Mouse (Mus musculus) limb, embryonic 15.5 days (tissue): ENCODE measurements around the gene Gm20388. TPM values are rescaled to one million over a fixed set of nuclear protein-coding genes. Genes with fewer than 3 reads are reported as not detected.

Source experiments
- ATAC-seq: fragments of 200-750 bp; cut with Nextera tagmentation; 2 replicates; pipeline ENCODE4 v1.8.0; 2017; ENCODE audit warnings: low read depth, moderate TSS enrichment; ENCODE audit not compliant: insufficient number of reproducible peaks, low FRiP score, low TSS enrichment
- H3K27ac ChIP-seq: fragments of 300-500 bp; sonication (generic); 2 replicates; pipeline ENCODE4 v1.5.1; 2015; ENCODE audit warnings: moderate library complexity, mild to moderate bottlenecking, inconsistent platforms
- H3K27me3 ChIP-seq: fragments of 300-500 bp; sonication (generic); 2 replicates; pipeline ENCODE4 v1.6.1; 2015; ENCODE audit warnings: inconsistent platforms
- H3K36me3 ChIP-seq: fragments of 300-500 bp; sonication (generic); 2 replicates; pipeline ENCODE4 v1.6.1; 2015; ENCODE audit warnings: inconsistent platforms
- H3K4me1 ChIP-seq: fragments of 300-500 bp; sonication (generic); 2 replicates; pipeline ENCODE4 v1.6.1; 2015; ENCODE audit warnings: inconsistent platforms
- H3K4me2 ChIP-seq: fragments of 300-500 bp; sonication (generic); 2 replicates; pipeline ENCODE4 v1.6.1; 2015; ENCODE audit warnings: mild to moderate bottlenecking, inconsistent platforms
- H3K4me3 ChIP-seq: fragments of 300-500 bp; sonication (generic); 2 replicates; pipeline ENCODE4 v1.5.1; 2015; ENCODE audit warnings: mild to moderate bottlenecking, inconsistent platforms
- H3K9ac ChIP-seq: fragments of 300-500 bp; sonication (generic); 2 replicates; pipeline ENCODE4 v1.6.1; 2015; ENCODE audit warnings: inconsistent platforms
- H3K9me3 ChIP-seq: fragments of 300-500 bp; sonication (generic); 2 replicates; pipeline ENCODE4 v1.6.1; 2016; ENCODE audit warnings: inconsistent platforms
- WGBS: fragments of 180-500 bp; shearing (Covaris S2); methylation state at CpG from one replicate; pipeline ENCODE4 v1.1.7; 2015; 5-methylcytosine and 5-hydroxymethylcytosine counted together
- polyA plus RNA-seq: library from polyadenylated mRNA; unstranded; fragments of >200 nt; fragmentation: Nextera tagmentation; extraction: Ambion mirVana; gene quantifications from 2 replicates; pipeline ENCODE4 v1.2.1, GENCODE M21; 2015

Gene Gm20388
- polyA plus RNA-seq, 1 experiment from 2014 or later, result 4.9 TPM

- WGBS, result 64% methylated on average over 11 of the region's 11 CpGs
- no peak overlapping the region for H3K9ac ChIP-seq
- no peak overlapping the region for H3K4me3 ChIP-seq
- no peak overlapping the region for H3K27ac ChIP-seq
- ATAC-seq, result no peak
- no peaks in the 10 kb centered on the region for H3K36me3 ChIP-seq
- H3K4me1 ChIP-seq, result peaks cover 61% of the 10 kb centered on the region
- H3K4me2 ChIP-seq, result no peak overlapping the region
- H3K9me3 ChIP-seq, result no peaks in the 10 kb centered on the region
- H3K27me3 ChIP-seq, result no peaks in the 10 kb centered on the region
These were observed 4371.3 kb downstream of the Gm20388 start for GRCm38 (mm10) chr8:124281700-124282541.

DNA sequence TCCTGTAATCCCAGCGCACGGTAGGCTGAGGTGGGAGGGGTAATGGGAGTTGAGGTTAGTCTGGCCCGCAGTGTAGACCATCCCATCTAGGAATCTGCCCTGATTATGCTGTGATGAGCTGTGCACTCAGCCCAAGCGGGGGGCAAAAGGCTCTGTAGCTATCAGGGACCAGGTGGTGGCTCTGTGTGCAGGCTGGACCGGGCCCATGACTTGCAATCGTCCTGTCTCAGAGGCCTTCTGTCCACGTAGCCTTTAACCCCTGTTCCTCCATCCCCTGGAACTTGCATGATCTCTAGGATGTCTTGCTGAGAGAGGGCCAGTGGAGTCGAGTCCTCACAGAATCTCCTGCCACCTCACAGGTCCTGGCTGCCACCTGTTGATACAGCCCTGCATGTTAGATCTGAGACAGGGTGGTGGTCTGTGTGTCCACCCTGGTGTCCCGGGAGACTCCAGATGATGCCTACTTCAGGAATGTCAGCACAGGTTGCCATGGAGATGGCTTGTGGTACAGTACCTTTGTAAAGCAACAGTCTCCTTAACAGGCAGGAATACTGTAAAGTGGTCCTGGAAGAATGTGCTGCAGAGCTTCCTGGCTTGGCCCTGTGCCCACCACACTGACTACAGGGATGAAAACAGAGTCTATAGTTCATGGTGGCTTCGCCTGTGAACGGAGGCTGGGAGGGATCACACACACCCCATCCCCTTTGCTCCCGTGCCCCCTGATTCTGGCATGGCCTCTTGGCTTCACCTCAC lies 4372.4 kb downstream of the Gm20388 start:
- peaks cover 60% of the 10 kb centered on the region for H3K4me1 ChIP-seq

DNA sequence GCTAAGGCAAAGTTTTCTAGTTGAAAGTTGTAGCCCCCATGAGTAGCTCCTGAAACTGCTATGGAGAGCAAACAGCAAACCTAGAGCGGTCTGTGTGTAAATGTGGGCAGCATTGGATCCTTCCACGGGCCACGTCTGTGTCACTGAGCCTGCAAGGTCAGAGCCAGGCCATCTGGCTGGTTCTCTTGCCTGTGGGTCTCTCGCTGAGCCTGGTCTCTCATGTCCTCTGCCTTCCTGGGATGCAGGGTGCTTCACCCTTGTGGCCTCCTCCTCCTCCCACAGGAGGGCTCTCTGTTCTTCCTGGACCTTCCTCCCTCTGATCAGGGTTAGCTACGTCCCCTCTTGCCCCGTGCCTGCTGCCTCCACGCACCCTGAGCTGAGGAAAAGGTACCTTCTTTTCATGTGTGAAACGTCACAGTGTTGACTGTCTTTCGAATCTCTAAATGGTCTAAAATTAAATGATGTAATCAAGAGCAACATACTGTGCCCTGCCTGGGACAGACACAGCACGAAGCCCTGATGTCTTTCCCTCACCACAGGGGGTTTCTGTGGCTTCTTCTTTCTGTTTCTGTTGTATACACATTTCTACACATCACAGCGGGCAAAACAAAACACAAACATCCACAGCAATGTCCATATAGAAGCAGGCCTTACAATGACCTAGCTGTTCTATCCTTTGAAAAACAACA lies 4373.1 kb downstream of the Gm20388 start:
- ATAC-seq, result no peak
- Histone ChIP-seq H3K4me1 (peaks cover 57% of the 10 kb centered on the region), H3K9me3 (no peaks in the 10 kb centered on the region), H3K4me2 (no peak overlapping the region), H3K36me3 (no peaks in the 10 kb centered on the region), H3K27ac (peak overlapping the region; percentile 64), H3K27me3 (no peaks in the 10 kb centered on the region), H3K4me3 (no peak overlapping the region), H3K9ac (no peak overlapping the region)
- 60% methylated on average over 11 of the region's 11 CpGs for WGBS

More for the DNA sequence above, 4372.4 kb downstream of the Gm20388 start:
- H3K27ac ChIP-seq, result peak overlapping the region; percentile 64; the same call in 1 of the 2 replicates
- no peak for ATAC-seq
- no peak overlapping the region for H3K4me3 ChIP-seq
- H3K9me3 ChIP-seq, result no peaks in the 10 kb centered on the region
- no peak overlapping the region for H3K9ac ChIP-seq
- no peaks in the 10 kb centered on the region for H3K27me3 ChIP-seq
- WGBS, result 65% methylated on average over 12 of the region's 12 CpGs
- H3K36me3 ChIP-seq, result no peaks in the 10 kb centered on the region
- no peak overlapping the region for H3K4me2 ChIP-seq

GRCm38 (mm10) chr8:124284333-124284711 lies 4373.7 kb downstream of the Gm20388 start:
- Histone ChIP-seq H3K4me1 (peaks cover 62% of the 10 kb centered on the region), H3K9me3 (no peaks in the 10 kb centered on the region), H3K9ac (no peak overlapping the region), H3K27me3 (no peaks in the 10 kb centered on the region), H3K27ac (peak overlapping the region; percentile 64), H3K4me2 (no peak overlapping the region), H3K36me3 (no peaks in the 10 kb centered on the region), H3K4me3 (no peak overlapping the region)
- no peak for ATAC-seq
- 22% methylated on average over 6 of the region's 6 CpGs for WGBS

DNA sequence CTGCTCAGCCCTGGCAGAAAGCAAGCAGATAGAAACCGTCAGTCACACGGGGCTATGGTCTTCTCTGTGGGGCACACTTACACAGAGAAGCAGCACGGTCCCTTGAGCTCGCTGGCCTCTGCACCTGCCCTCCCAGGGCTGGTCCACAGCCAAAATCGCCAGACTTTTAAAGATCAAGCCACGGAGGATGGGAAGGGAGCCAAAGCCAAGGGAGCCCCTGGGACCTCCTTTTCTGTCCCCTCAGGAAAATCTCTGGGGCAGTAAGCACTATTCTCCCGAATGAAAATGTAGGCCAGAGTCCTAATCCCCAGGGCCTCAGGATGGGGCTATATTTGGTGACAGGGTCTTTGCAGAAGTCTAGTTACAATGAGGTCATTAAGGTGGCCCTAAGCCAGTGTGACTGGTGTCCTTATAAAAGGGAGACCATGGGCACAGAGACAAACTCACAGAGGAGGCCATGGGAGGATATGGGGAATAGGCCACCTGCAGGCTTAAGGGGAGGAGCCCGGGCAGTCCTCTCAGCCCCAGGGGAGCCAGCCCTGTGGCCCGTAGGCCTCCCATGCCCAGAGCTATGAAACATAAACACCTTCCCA lies 4374.4 kb downstream of the Gm20388 start:
- no peak overlapping the region for H3K9ac ChIP-seq
- H3K9me3 ChIP-seq, result no peaks in the 10 kb centered on the region
- H3K27ac ChIP-seq, result peak overlapping the region; percentile 54
- no peaks in the 10 kb centered on the region for H3K27me3 ChIP-seq
- WGBS, result 36% methylated on average over 9 of the region's 9 CpGs
- H3K4me3 ChIP-seq, result no peak overlapping the region
- ATAC-seq, result no peak
- H3K4me1 ChIP-seq, result peaks cover 63% of the 10 kb centered on the region
- no peak overlapping the region for H3K4me2 ChIP-seq
- no peaks in the 10 kb centered on the region for H3K36me3 ChIP-seq

DNA sequence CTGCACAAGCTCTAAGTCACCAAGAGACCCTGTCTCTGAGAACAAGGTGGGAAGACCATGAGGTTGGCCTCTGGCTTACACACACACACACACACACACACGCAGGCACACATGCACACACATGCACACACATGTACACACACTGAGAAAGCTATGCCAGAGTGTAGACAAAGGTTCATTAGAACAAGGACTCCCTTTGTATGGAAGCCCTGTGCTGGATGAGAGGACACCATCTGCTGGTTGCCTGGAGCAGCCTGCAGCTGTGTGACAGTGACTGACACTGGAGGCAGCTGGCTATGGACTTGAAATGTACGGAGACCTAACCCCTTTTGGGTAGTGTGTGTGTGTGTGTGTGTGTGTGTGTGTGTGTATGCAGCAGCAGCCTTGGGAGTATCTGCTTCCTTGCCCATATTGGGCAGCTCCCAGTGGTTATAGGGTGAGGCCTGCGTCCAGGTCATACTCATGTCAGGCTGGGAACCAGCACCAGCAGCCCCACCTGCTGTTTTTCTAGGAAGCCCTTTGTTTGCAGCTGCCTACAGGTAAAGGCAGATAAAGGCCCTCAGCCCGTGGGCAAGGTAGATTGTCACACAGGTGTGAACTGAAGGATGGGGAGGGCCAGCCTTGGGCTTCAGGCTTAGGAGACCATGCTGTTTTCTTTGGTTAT lies 4376.0 kb downstream of the Gm20388 start:
- H3K27ac ChIP-seq, result no peak overlapping the region
- no peak overlapping the region for H3K4me2 ChIP-seq
- H3K36me3 ChIP-seq, result no peaks in the 10 kb centered on the region
- no peaks in the 10 kb centered on the region for H3K9me3 ChIP-seq
- WGBS, result 65% methylated on average over 4 of the region's 4 CpGs
- H3K9ac ChIP-seq, result no peak overlapping the region
- peaks cover 74% of the 10 kb centered on the region for H3K4me1 ChIP-seq
- no peak overlapping the region for H3K4me3 ChIP-seq
- ATAC-seq, result no peak
- no peaks in the 10 kb centered on the region for H3K27me3 ChIP-seq

DNA sequence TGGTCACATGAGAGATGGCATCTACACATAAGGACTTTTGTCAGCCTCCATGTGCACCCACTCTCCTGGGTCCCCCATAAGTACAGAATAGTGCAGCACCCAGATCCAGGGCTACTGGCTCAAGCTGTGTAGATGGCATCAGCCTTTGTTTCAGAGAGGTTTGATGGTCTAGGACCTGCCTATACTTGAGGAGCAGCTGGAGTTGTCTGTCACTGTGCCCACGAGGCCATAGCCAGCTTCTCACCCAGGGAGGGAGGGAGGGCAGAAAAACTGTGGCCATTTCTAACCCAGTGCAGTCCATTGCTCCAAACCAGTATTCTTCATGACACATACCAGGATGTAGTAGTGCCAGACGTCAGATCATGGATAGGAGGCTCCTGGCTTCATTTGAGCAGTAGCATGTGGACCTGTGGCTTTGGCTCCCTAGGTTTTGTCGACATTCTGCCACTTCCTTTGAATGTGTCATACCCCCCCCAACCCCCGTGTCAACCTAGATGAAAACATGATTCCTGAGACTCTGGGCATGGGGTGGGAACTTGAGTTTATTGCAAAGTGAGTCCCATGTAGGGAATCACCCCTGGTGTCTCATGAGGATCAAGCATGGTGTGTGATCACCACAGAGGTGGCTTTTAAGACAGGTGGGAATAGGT lies 4377.7 kb downstream of the Gm20388 start:
- no peaks in the 10 kb centered on the region for H3K9me3 ChIP-seq
- H3K4me1 ChIP-seq, result peaks cover 63% of the 10 kb centered on the region
- no peak overlapping the region for H3K4me3 ChIP-seq
- no peak overlapping the region for H3K4me2 ChIP-seq
- no peak for ATAC-seq
- no peak overlapping the region for H3K27ac ChIP-seq
- no peaks in the 10 kb centered on the region for H3K27me3 ChIP-seq
- no peak overlapping the region for H3K9ac ChIP-seq
- H3K36me3 ChIP-seq, result no peaks in the 10 kb centered on the region
- WGBS, result 76% methylated on average over 4 of the region's 4 CpGs

DNA sequence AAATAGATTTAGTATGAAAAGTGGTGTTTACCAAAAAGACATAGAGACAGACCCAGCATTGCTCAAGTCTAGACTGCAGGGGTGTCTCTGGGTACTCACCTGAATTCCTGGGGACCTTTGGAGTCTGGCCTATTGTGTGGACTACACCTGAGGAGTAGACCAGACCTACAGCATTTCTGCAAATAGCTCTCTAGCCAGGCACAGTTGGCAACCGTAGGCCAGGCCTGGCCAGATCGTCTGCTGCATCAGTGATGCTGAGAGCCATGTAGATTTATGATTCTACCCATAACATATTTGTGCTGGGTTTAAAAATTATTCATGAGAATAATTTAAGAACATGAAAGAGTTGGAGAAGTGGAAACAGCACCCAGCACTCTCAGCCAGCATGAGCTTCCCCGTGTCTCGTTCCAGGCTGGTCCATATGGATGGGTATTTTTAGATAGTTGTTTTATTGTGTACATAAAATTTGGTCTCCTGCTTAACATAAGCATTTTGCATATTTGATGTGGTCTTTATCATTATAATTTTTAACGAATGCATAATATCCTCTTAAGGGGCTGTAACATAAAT lies 4378.9 kb downstream of the Gm20388 start:
- 63% methylated on average over 5 of the region's 5 CpGs for WGBS
- H3K4me3 ChIP-seq, result no peak overlapping the region
- ATAC-seq, result no peak

GRCm38 (mm10) chr8:124290911-124291691 lies 4380.5 kb downstream of the Gm20388 start:
- Histone ChIP-seq H3K4me3 (no peak overlapping the region), H3K27me3 (no peaks in the 10 kb centered on the region), H3K4me1 (peaks cover 47% of the 10 kb centered on the region), H3K4me2 (no peak overlapping the region), H3K27ac (peak overlapping the region; percentile 59), H3K9ac (no peak overlapping the region), H3K36me3 (no peaks in the 10 kb centered on the region), H3K9me3 (no peaks in the 10 kb centered on the region)
- 54% methylated on average over 9 of the region's 9 CpGs for WGBS
- no peak for ATAC-seq

More for the DNA sequence above, 4378.9 kb downstream of the Gm20388 start:
- H3K9ac ChIP-seq, result no peak overlapping the region
- H3K27me3 ChIP-seq, result no peaks in the 10 kb centered on the region
- H3K9me3 ChIP-seq, result no peaks in the 10 kb centered on the region
- H3K27ac ChIP-seq, result 0 out of 2 replicates have a peak overlapping the region, but pooled peaks have one; percentile 30
- H3K4me1 ChIP-seq, result peaks cover 60% of the 10 kb centered on the region
- no peaks in the 10 kb centered on the region for H3K36me3 ChIP-seq
- no peak overlapping the region for H3K4me2 ChIP-seq

GRCm38 (mm10) chr8:124291693-124292092 lies 4381.1 kb downstream of the Gm20388 start:
- Histone ChIP-seq H3K9me3 (no peaks in the 10 kb centered on the region), H3K27me3 (no peaks in the 10 kb centered on the region), H3K36me3 (no peaks in the 10 kb centered on the region), H3K4me2 (no peak overlapping the region), H3K4me3 (no peak overlapping the region), H3K4me1 (peaks cover 41% of the 10 kb centered on the region), H3K27ac (no peak overlapping the region), H3K9ac (no peak overlapping the region)
- WGBS, result 80% methylated on average over 5 of the region's 5 CpGs
- no peak for ATAC-seq
